9 mouse cellular contexts compared by ENCODE assay signal in the genomic region with DNA sequence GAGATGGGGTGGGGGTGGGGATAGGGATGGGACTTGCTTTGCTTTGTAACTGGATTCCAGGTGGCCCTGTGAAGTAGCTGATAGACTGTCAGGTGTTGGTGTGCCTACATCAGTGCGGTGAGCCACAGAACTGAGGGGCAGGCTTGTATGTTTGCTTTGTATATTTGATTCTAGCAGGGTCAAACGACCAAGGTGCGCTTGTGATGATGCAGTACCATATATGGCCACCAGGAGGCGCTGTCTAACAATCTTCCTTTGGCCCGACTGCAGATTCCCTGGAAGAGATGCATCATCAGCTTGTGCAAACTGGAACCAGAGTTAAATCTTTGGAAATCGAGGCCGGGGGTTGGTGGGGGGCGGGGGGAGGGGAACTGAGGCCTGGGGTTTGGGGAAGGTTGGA.
DNase-seq lines count a peak whose midpoint lies in the region; ATAC-seq and TF ChIP-seq lines count a peak whose summit lies in the region.
"Had no signal": no experiment of that assay in that cellular context is flagged by ENCODE, and none has a peak within 500 bp of the region (broad histone marks: within the 10 kb centered on the region; RNA-seq: fewer than 3 reads in every experiment).

No protein-coding gene starts in this region.

- no peaks in the 10 kb centered on the region for H3K4me1 ChIP-seq in heart, embryonic 11.5 days (ENCODE audit: control insufficient read depth, insufficient read depth, low read length)
- H3K4me1 ChIP-seq in E14TG2a.4 (replicated peaks; ENCODE audit: low read depth, low read length), result peaks cover 27% of the 10 kb centered on the region
- H3K4me1 ChIP-seq: liver, embryonic 13.5 days had no signal

- no peak overlapping the region for H3K9ac ChIP-seq in heart, embryonic 11.5 days (ENCODE audit: low read depth, low read length)
- H3K9ac ChIP-seq: liver, embryonic 13.5 days had no signal

- no peak for ATAC-seq in heart, embryonic 11.5 days (replicated peaks; ENCODE audit: insufficient number of reproducible peaks, low FRiP score, low TSS enrichment)

- no peak overlapping the region for H3K4me2 ChIP-seq in heart, embryonic 11.5 days
- H3K4me2 ChIP-seq: liver, embryonic 13.5 days had no signal

- no peak overlapping the region for H3K4me3 ChIP-seq in heart, embryonic 11.5 days (ENCODE audit: low read depth, low read length)
- no peak overlapping the region for H3K4me3 ChIP-seq in E14TG2a.4 (replicated peaks; ENCODE audit: low read length)
- no peak overlapping the region for H3K4me3 ChIP-seq in left cerebral cortex, adult 2 months
- H3K4me3 ChIP-seq: liver, embryonic 13.5 days had no signal

- peak; percentile 51 to 72 for DNase-seq in heart, postnatal 10 days
- DNase-seq in c-Kit-positive CD71-negative TER-119-negative erythroid progenitor cells, embryonic 14.5 days (ENCODE audit: low read depth), result peak; percentile 41
- peak; percentile 73 for DNase-seq in forelimb bud, embryonic 11.5 days (ENCODE audit: low read depth, low spot score)
- peak; percentile 54 to 75 for DNase-seq in left cerebral cortex, adult 2 months (ENCODE audit: extremely low spot score in 1 of 2, low spot score in 2 of 2)
- peak; percentile 77 for DNase-seq in naive thymus-derived CD4-positive, alpha-beta T cell, adult 2 months (ENCODE audit: low read depth)
- peak; percentile 52 to 61 for DNase-seq in thymus, postnatal 36 days
- DNase-seq: liver, embryonic 13.5 days had no signal

- no peaks in the 10 kb centered on the region for H3K27me3 ChIP-seq in heart, embryonic 11.5 days (ENCODE audit: control insufficient read depth, insufficient read depth, low read length)
- H3K27me3 ChIP-seq in E14TG2a.4 (ENCODE audit: insufficient read depth, low read length), result peaks cover 22% of the 10 kb centered on the region
- H3K27me3 ChIP-seq: liver, embryonic 13.5 days had no signal

- intact Hi-C loops in heart, postnatal 10 days (cut with DNase I), result loop anchor here (2.0 to 5.0 kb wide), 3 partner anchors 320 to 486 kb away; no protein-coding TSS in a partner anchor
- intact Hi-C loops in left cerebral cortex, adult 2 months (cut with DNase I), result loop anchor here (2.0 to 5.0 kb wide), 3 partner anchors 96 to 320 kb away; no protein-coding TSS in a partner anchor

- no peaks in the 10 kb centered on the region for H3K9me3 ChIP-seq in heart, embryonic 11.5 days (replicated peaks; ENCODE audit: control insufficient read depth, low read length)
- H3K9me3 ChIP-seq in E14TG2a.4 (ENCODE audit: low read length), result no peaks in the 10 kb centered on the region
- H3K9me3 ChIP-seq: liver, embryonic 13.5 days had no signal

- peak; percentile 91 for TF ChIP-seq CTCF in E14TG2a.4 (conservative IDR thresholded peaks at IDR 0.05; ENCODE audit: low read length)
- TF ChIP-seq CTCF in left cerebral cortex, adult 2 months (IDR thresholded peaks at IDR 0.05), result peak; percentile 85

- WGBS in heart, embryonic 11.5 days (ENCODE audit: insufficient replicate concordance), result 4% methylated on average over 8 of the region's 8 CpGs

- H3K36me3 ChIP-seq in heart, embryonic 11.5 days (ENCODE audit: control insufficient read depth, insufficient read depth, low read length), result no peaks in the 10 kb centered on the region
- no peaks in the 10 kb centered on the region for H3K36me3 ChIP-seq in E14TG2a.4 (ENCODE audit: insufficient read depth, low read length)
- H3K36me3 ChIP-seq: liver, embryonic 13.5 days had no signal

- no peak overlapping the region for H3K27ac ChIP-seq in heart, embryonic 11.5 days (ENCODE audit: low read depth, low read length)
- H3K27ac ChIP-seq in left cerebral cortex, adult 2 months, result no peak overlapping the region
- H3K27ac ChIP-seq: liver, embryonic 13.5 days had no signal
